Mouse (Mus musculus): ENCODE results near the gene Pimreg. TPM values are rescaled to one million over a fixed set of nuclear protein-coding genes. Genes with fewer than 3 reads are reported as not detected.

Pimreg gene
- polyA plus RNA-seq, 1 experiment from 2014 or later: 138 TPM

DNA sequence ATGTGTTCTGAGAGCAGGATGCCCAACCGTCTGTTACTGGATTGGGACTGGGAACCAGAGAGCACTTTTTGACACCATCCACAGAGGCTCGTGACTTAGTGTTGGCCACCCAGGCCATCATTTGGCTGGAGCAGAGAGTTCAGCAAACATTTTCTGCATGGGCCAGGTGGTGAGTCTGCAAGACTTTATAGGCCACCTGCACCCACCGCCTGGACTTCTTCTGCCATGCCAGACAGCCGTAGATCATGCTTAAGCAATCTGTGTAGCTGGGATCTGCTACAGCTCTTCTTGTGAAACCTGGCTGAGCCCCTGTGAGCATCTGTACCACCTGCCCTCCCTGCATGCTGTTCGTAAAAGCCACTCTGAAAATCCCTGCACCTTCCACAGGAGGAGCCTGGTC is 25.5 kb downstream of the Pimreg start:
- Histone ChIP-seq H3K27ac (ENCODE audit: low read length) (no peak overlapping the region), H3K27me3 (ENCODE audit: control insufficient read depth, insufficient read depth, low read depth, low read length) (no peaks in the 10 kb centered on the region), H3K4me2 (ENCODE audit: low read depth, low read length) (no peak overlapping the region), H3K36me3 (ENCODE audit: control insufficient read depth, insufficient read depth, low read length) (no peaks in the 10 kb centered on the region), H3K9ac (ENCODE audit: low read length) (no peak overlapping the region), H3K4me1 (replicated peaks; ENCODE audit: control insufficient read depth, insufficient read depth, low read length) (no peaks in the 10 kb centered on the region), H3K4me3 (ENCODE audit: low read length) (no peak overlapping the region), H3K9me3 (ENCODE audit: control insufficient read depth, low read length) (0 out of 2 replicates have a peak, but pooled peaks cover 4% of the 10 kb centered on the region)
- no peak for ATAC-seq (ENCODE audit: low read depth)
- WGBS: 67% methylated on average over 5 of the region's 5 CpGs

DNA sequence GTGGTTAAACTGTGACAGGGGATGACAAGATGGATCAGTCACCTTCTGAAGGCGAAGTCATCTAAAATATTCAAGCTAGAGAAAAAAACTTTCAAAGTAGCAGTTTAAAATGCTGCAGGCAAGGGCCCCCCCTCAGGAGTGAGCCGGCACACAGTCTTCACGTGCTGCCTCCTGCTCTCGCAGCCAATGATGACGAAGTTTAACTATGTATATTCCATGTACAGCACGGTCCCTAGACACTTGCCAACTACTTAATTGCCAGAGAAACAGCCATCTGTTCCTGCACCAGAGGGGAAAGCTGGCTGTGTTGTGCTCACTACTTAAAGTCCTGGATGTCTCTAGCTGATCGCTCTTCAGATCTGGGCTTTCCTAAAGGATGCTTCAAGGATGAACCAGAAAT is 26.2 kb downstream of the Pimreg start:
- H3K36me3 ChIP-seq (ENCODE audit: control insufficient read depth, insufficient read depth, low read length): no peaks in the 10 kb centered on the region
- no peak for ATAC-seq (ENCODE audit: low read depth)
- H3K9ac ChIP-seq (ENCODE audit: low read length): no peak overlapping the region
- no peak overlapping the region for H3K27ac ChIP-seq (ENCODE audit: low read length)
- H3K4me2 ChIP-seq (ENCODE audit: low read depth, low read length): no peak overlapping the region
- 0 out of 2 replicates have a peak, but pooled peaks cover 4% of the 10 kb centered on the region for H3K9me3 ChIP-seq (ENCODE audit: control insufficient read depth, low read length)
- no peak overlapping the region for H3K4me3 ChIP-seq (ENCODE audit: low read length)
- no peaks in the 10 kb centered on the region for H3K27me3 ChIP-seq (ENCODE audit: control insufficient read depth, insufficient read depth, low read depth, low read length)
- H3K4me1 ChIP-seq (replicated peaks; ENCODE audit: control insufficient read depth, insufficient read depth, low read length): no peaks in the 10 kb centered on the region
- 50% methylated on average over 7 of the region's 7 CpGs for WGBS

DNA sequence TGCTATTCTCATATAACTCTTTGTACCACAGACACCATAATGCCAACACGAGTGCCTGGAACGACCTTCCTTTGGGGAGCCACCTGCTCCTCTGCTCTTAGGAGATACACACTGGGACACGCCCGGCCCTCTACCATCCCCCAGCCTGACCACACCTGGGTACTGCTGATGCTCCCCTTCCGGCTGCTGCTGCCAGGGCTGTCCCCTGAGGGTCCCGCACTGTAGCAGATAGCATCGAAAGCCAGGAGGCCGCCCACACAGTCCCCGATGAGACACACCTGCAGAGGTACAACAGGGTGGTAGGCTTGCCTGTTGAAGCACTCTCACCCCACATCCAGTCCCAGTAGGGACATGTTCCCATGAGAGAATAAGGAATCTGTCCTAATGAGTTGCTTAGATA is 28.9 kb downstream of the Pimreg start:
- ATAC-seq (ENCODE audit: low read depth): no peak
- Histone ChIP-seq H3K36me3 (ENCODE audit: control insufficient read depth, insufficient read depth, low read length) (no peaks in the 10 kb centered on the region), H3K9ac (ENCODE audit: low read length) (no peak overlapping the region), H3K4me3 (ENCODE audit: low read length) (no peak overlapping the region), H3K9me3 (ENCODE audit: control insufficient read depth, low read length) (no peaks in the 10 kb centered on the region), H3K4me2 (ENCODE audit: low read depth, low read length) (no peak overlapping the region), H3K27me3 (ENCODE audit: control insufficient read depth, insufficient read depth, low read depth, low read length) (no peaks in the 10 kb centered on the region), H3K4me1 (replicated peaks; ENCODE audit: control insufficient read depth, insufficient read depth, low read length) (no peaks in the 10 kb centered on the region), H3K27ac (ENCODE audit: low read length) (no peak overlapping the region)
- 73% methylated on average over 9 of the region's 9 CpGs for WGBS

DNA sequence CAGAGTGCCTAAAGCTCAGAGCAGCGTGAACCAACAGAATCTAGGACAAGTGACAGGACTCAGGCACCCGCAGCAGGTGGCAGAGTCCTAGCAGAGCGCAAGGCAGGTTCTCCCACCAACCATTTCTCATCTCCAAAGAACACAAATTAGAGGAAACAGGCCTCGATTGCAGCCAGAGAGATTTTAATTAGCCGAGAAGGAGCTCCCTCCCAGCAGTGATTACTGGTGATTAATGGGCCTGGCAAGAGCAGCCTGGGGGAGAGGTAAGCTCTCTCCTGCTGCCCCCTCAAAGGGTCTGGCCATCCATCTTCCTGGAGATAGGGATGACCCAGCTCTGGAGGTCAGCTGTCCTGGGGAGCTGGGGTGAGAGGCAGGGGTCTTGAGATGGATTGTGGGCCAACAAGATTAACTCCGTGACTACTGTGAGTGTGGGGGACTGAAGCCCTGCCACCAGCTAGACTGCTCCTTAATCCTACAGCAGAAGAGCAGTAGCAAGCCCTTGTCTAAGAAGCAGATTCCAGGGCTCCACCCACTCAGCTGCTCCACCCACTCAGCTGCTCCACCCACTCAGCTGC is 30.6 kb downstream of the Pimreg start:
- no peaks in the 10 kb centered on the region for H3K27me3 ChIP-seq (ENCODE audit: control insufficient read depth, insufficient read depth, low read depth, low read length)
- 20% methylated on average over 6 of the region's 6 CpGs for WGBS
- no peak for ATAC-seq (ENCODE audit: low read depth)
- no peaks in the 10 kb centered on the region for H3K4me1 ChIP-seq (replicated peaks; ENCODE audit: control insufficient read depth, insufficient read depth, low read length)
- no peak overlapping the region for H3K4me2 ChIP-seq (ENCODE audit: low read depth, low read length)
- H3K36me3 ChIP-seq (ENCODE audit: control insufficient read depth, insufficient read depth, low read length): no peaks in the 10 kb centered on the region
- no peak overlapping the region for H3K9ac ChIP-seq (ENCODE audit: low read length)
- H3K9me3 ChIP-seq (ENCODE audit: control insufficient read depth, low read length): no peaks in the 10 kb centered on the region
- no peak overlapping the region for H3K27ac ChIP-seq (ENCODE audit: low read length)
- H3K4me3 ChIP-seq (ENCODE audit: low read length): no peak overlapping the region

DNA sequence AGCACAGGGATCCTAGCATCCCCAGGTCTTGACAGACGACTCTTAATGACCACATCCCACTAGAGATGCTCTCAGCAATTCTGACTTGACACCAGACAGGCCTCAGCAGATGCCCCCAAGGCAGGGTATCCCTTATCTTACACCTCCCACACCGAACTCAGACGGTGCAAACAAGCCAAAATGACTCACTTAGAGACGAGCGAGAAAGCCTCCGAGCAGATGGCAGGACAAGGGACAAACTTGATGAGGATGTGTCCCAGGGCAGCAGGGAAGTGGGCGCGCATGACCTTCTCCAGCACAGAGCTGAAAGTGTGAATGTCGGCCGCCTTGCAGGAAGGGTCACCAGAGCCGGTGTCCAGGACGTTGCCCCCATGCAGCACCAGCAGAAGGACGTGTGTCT is 32.4 kb downstream of the Pimreg start:
- no peaks in the 10 kb centered on the region for H3K27me3 ChIP-seq (ENCODE audit: control insufficient read depth, insufficient read depth, low read depth, low read length)
- H3K9ac ChIP-seq (ENCODE audit: low read length): no peak overlapping the region
- H3K36me3 ChIP-seq (ENCODE audit: control insufficient read depth, insufficient read depth, low read length): no peaks in the 10 kb centered on the region
- no peaks in the 10 kb centered on the region for H3K4me1 ChIP-seq (replicated peaks; ENCODE audit: control insufficient read depth, insufficient read depth, low read length)
- no peaks in the 10 kb centered on the region for H3K9me3 ChIP-seq (ENCODE audit: control insufficient read depth, low read length)
- no peak overlapping the region for H3K27ac ChIP-seq (ENCODE audit: low read length)
- 64% methylated on average over 13 of the region's 13 CpGs for WGBS
- ATAC-seq (ENCODE audit: low read depth): no peak
- H3K4me2 ChIP-seq (ENCODE audit: low read depth, low read length): no peak overlapping the region
- H3K4me3 ChIP-seq (ENCODE audit: low read length): no peak overlapping the region

DNA sequence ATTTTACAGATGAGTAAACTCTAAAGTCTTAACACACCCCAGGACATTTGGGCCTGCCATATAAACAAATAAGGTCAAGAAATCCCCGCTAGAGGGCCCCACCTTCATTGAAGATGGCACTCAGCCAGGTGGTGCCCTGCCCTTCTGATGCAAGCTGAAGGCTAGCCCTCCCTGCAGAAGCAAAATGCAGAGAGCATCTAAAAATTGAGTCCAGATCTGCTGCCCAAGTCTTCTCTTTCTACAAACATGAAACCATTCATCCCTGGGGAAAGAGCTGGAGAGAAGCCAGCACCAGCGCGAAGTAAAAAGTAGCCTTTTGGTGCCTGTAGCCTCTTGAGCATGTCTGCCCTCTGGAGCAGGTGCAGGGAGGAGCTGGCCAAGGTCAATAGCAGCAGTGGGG is 36.2 kb downstream of the Pimreg start:
- Histone ChIP-seq H3K4me1 (replicated peaks; ENCODE audit: control insufficient read depth, insufficient read depth, low read length) (no peaks in the 10 kb centered on the region), H3K9me3 (ENCODE audit: control insufficient read depth, low read length) (no peaks in the 10 kb centered on the region), H3K27ac (ENCODE audit: low read length) (no peak overlapping the region), H3K9ac (ENCODE audit: low read length) (no peak overlapping the region), H3K27me3 (ENCODE audit: control insufficient read depth, insufficient read depth, low read depth, low read length) (no peaks in the 10 kb centered on the region), H3K4me3 (ENCODE audit: low read length) (no peak overlapping the region), H3K4me2 (ENCODE audit: low read depth, low read length) (no peak overlapping the region), H3K36me3 (ENCODE audit: control insufficient read depth, insufficient read depth, low read length) (no peaks in the 10 kb centered on the region)
- WGBS: 37% methylated on average over 3 of the region's 3 CpGs
- ATAC-seq (ENCODE audit: low read depth): no peak

DNA sequence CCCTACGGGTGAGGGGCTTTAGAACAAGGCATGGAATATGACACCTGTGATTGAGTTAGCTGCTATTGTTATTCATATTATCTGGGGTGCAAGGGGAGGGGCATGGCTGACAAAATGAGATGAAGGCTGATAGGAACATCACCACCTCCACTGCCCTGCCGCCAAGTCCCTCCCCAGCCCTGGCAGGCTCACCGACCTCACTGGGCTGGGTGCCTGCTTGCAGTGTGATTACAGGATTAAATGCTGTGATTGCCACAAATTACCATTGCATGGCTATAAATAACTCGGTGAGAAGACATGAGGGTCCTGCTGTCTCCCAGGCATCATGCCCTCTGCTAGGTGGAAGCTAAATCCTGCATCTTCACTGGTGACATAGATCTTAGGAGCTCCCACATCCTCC is 36.8 kb downstream of the Pimreg start:
- Histone ChIP-seq H3K36me3 (ENCODE audit: control insufficient read depth, insufficient read depth, low read length) (no peaks in the 10 kb centered on the region), H3K4me2 (ENCODE audit: low read depth, low read length) (no peak overlapping the region), H3K4me1 (replicated peaks; ENCODE audit: control insufficient read depth, insufficient read depth, low read length) (no peaks in the 10 kb centered on the region), H3K27me3 (ENCODE audit: control insufficient read depth, insufficient read depth, low read depth, low read length) (no peaks in the 10 kb centered on the region), H3K9ac (ENCODE audit: low read length) (no peak overlapping the region), H3K4me3 (ENCODE audit: low read length) (no peak overlapping the region), H3K9me3 (ENCODE audit: control insufficient read depth, low read length) (no peaks in the 10 kb centered on the region), H3K27ac (ENCODE audit: low read length) (no peak overlapping the region)
- WGBS: 54% methylated on average over 4 of the region's 4 CpGs
- no peak for ATAC-seq (ENCODE audit: low read depth)

DNA sequence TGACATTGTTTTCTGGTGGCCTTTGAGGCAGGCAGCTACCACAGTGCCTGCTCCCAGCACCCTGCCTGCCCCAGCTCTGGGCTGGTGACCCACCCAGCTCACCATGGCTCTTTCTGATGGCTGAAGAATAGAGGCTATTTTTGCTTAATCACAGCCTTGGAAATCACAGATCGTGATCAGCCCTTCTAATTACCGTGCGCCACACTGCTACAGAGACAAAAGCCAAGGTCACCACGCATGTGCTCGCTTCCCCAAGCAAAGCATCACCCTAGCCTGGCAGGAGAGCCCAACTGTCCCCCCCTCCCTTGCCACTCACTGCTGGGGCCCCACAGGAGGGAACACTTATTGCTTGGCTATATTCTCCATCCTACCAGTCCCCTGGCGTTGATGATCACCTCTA is 38.6 kb downstream of the Pimreg start:
- Histone ChIP-seq H3K9me3 (ENCODE audit: control insufficient read depth, low read length) (no peaks in the 10 kb centered on the region), H3K9ac (ENCODE audit: low read length) (no peak overlapping the region), H3K36me3 (ENCODE audit: control insufficient read depth, insufficient read depth, low read length) (no peaks in the 10 kb centered on the region), H3K27me3 (ENCODE audit: control insufficient read depth, insufficient read depth, low read depth, low read length) (no peaks in the 10 kb centered on the region), H3K4me2 (ENCODE audit: low read depth, low read length) (no peak overlapping the region), H3K4me3 (ENCODE audit: low read length) (no peak overlapping the region), H3K4me1 (replicated peaks; ENCODE audit: control insufficient read depth, insufficient read depth, low read length) (no peaks in the 10 kb centered on the region), H3K27ac (ENCODE audit: low read length) (no peak overlapping the region)
- 91% methylated on average over 6 of the region's 6 CpGs for WGBS
- no peak for ATAC-seq (ENCODE audit: low read depth)

DNA sequence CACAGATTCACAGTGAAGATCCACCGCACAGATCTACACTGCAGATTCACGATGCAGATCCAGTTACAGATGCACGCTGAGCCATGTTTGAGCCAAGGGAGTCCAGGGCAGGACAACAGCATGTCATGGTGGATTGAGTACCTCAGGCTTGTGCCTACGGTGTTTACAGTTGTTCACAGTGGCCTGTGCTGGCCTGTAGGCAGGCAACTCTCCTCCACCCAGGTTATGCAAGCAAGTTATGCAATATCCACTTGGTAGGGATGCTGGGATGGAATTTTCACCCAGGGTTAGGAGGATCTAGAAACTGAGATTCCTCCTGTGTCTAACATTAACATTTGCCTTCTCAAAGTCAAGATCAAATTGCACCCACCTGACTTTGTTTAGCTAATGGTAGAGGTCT is 40.8 kb downstream of the Pimreg start:
- no peaks in the 10 kb centered on the region for H3K36me3 ChIP-seq (ENCODE audit: control insufficient read depth, insufficient read depth, low read length)
- no peaks in the 10 kb centered on the region for H3K27me3 ChIP-seq (ENCODE audit: control insufficient read depth, insufficient read depth, low read depth, low read length)
- ATAC-seq (ENCODE audit: low read depth): no peak
- no peak overlapping the region for H3K9ac ChIP-seq (ENCODE audit: low read length)
- 0 out of 2 replicates have a peak, but pooled peaks cover 3% of the 10 kb centered on the region for H3K4me1 ChIP-seq (replicated peaks; ENCODE audit: control insufficient read depth, insufficient read depth, low read length)
- H3K4me2 ChIP-seq (ENCODE audit: low read depth, low read length): no peak overlapping the region
- no peaks in the 10 kb centered on the region for H3K9me3 ChIP-seq (ENCODE audit: control insufficient read depth, low read length)
- 83% methylated on average over 4 of the region's 4 CpGs for WGBS
- H3K27ac ChIP-seq (ENCODE audit: low read length): no peak overlapping the region
- H3K4me3 ChIP-seq (ENCODE audit: low read length): no peak overlapping the region

DNA sequence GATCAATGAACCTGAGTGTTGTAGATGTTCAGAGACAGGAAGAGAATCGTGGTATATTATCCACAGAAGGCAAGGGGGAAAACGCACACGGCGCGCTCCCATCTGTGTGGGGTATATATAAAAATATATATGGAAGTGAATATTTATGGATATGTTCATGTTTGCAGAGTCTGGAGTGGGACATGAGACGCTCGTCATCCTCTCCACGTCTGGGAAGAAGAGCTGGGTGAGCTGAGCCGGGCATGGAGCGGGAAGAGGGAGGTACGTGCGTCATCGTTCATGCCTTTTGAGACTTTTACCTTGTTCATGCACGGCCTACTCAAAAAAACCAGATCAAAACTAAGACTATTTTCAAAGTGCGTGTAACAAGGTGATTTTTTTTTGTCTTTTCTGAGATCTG is 42.5 kb downstream of the Pimreg start:
- 89% methylated on average over 15 of the region's 15 CpGs for WGBS
- Histone ChIP-seq H3K9me3 (ENCODE audit: control insufficient read depth, low read length) (no peaks in the 10 kb centered on the region), H3K27me3 (ENCODE audit: control insufficient read depth, insufficient read depth, low read depth, low read length) (no peaks in the 10 kb centered on the region), H3K9ac (ENCODE audit: low read length) (no peak overlapping the region), H3K4me2 (ENCODE audit: low read depth, low read length) (no peak overlapping the region), H3K4me3 (ENCODE audit: low read length) (no peak overlapping the region), H3K4me1 (replicated peaks; ENCODE audit: control insufficient read depth, insufficient read depth, low read length) (0 out of 2 replicates have a peak, but pooled peaks cover 3% of the 10 kb centered on the region), H3K36me3 (ENCODE audit: control insufficient read depth, insufficient read depth, low read length) (no peaks in the 10 kb centered on the region), H3K27ac (ENCODE audit: low read length) (no peak overlapping the region)
- no peak for ATAC-seq (ENCODE audit: low read depth)
